Mouse (Mus musculus) forebrain, postnatal 0 days (tissue): ENCODE data around the gene Cd6. TPM values are rescaled to one million over a fixed set of nuclear protein-coding genes. Genes with fewer than 3 reads are reported as not detected.

Experiments
- ATAC-seq: fragments of 200-750 bp; cut with Nextera tagmentation; 2 replicates; pipeline ENCODE4 v1.8.0; 2017; ENCODE audit warnings: mild to moderate bottlenecking, moderate library complexity
- DNase-seq: peaks from one replicate; pipeline ENCODE4 v3.0.0-alpha.2; 2015
- H3K27ac ChIP-seq: fragments of 300-500 bp; sonication (generic); 2 replicates; pipeline ENCODE4 v1.5.1; 2014; ENCODE audit warnings: low read depth, mild to moderate bottlenecking, antibody characterized with exemption, low read length, moderate library complexity, mixed read lengths
- H3K27me3 ChIP-seq: fragments of 300-500 bp; sonication (generic); 2 replicates; pipeline ENCODE4 v1.6.1; 2014; ENCODE audit warnings: mild to moderate bottlenecking, low read length, mixed read lengths; ENCODE audit not compliant: insufficient read depth
- H3K36me3 ChIP-seq: fragments of 300-500 bp; sonication (generic); 2 replicates; pipeline ENCODE4 v1.6.1; 2014; ENCODE audit warnings: mild to moderate bottlenecking, moderate library complexity; ENCODE audit not compliant: insufficient read depth
- H3K4me1 ChIP-seq: fragments of 300-500 bp; sonication (generic); 2 replicates; pipeline ENCODE4 v1.6.1; 2014; ENCODE audit warnings: antibody characterized with exemption; ENCODE audit not compliant: insufficient read depth
- H3K4me2 ChIP-seq: fragments of 300-500 bp; sonication (generic); 2 replicates; pipeline ENCODE4 v1.6.1; 2014; ENCODE audit warnings: low read depth, mild to moderate bottlenecking, moderate library complexity
- H3K4me3 ChIP-seq: fragments of 300-500 bp; sonication (generic); 2 replicates; pipeline ENCODE4 v1.5.1; 2014; ENCODE audit warnings: low read depth, low read length, mixed read lengths
- H3K9ac ChIP-seq: fragments of 300-500 bp; sonication (generic); 2 replicates; pipeline ENCODE4 v1.6.1; 2014; ENCODE audit warnings: mild to moderate bottlenecking
- H3K9me3 ChIP-seq: fragments of 300-500 bp; sonication (generic); 2 replicates; pipeline ENCODE4 v1.6.1; 2016; ENCODE audit warnings: low read length
- CTCF ChIP-seq: sonication (generic); IDR thresholded peaks from 2 replicates; pipeline ENCODE4 v1.5.1; 2016; ENCODE audit warnings: antibody characterized with exemption, control low read depth, low read depth
- WGBS: fragments of 180-500 bp; shearing (Covaris S2); extraction: QIAGEN DNeasy Blood & Tissue Kit; methylation state at CpG from one replicate; pipeline ENCODE4 v1.1.7; 2014; 5-methylcytosine and 5-hydroxymethylcytosine counted together
- polyA plus RNA-seq: library from polyadenylated mRNA; unstranded; fragments of >200 nt; fragmentation: Nextera tagmentation; extraction: Ambion mirVana; gene quantifications from 2 replicates; pipeline ENCODE4 v1.2.1, GENCODE M21; 2015
- total RNA-seq: library from RNA; depleted of rRNA; stranded (reverse); fragments of >200 nt; gene quantifications from 2 replicates; pipeline ENCODE4 v1.2.3, GENCODE M21; 2014

Cd6 gene
- total and polyA plus RNA-seq, 2 experiments from 2014 or later = 0.05 TPM; not detected in 1

DNA sequence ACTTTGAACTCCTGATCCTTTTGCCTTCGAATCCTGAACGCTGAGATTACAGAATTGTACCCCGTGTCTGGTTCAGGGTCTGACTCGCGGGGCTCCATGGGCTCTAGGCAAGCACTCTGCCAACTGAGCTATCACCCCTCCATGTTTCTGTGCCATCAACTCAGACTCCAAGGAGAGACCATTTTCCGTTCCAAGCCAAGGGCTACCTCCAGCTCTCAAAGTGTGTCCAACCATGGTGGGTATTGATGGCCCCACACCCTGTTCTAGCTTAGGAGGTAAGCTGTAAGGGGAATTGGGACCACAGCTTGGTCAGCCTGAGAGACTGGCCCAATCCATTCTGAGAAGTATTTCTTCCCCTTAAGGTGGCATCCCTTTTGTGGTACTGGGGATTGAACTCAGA is 80.6 kb downstream of the Cd6 start:
- 85% methylated on average over 6 of the region's 6 CpGs for WGBS
- Histone ChIP-seq H3K4me1 (no peaks in the 10 kb centered on the region), H3K4me2 (no peak overlapping the region), H3K27ac (no peak overlapping the region), H3K9me3 (no peaks in the 10 kb centered on the region), H3K4me3 (no peak overlapping the region), H3K27me3 (no peaks in the 10 kb centered on the region), H3K9ac (no peak overlapping the region), H3K36me3 (no peaks in the 10 kb centered on the region)
- no peak for DNase-seq
- ATAC-seq = no peak
- TF ChIP-seq CTCF = no peak

GRCm38 (mm10) chr19:10748401-10749102 is 81.3 kb downstream of the Cd6 start:
- DNase-seq = no peak
- Histone ChIP-seq H3K9me3 (no peaks in the 10 kb centered on the region), H3K4me3 (no peak overlapping the region), H3K9ac (no peak overlapping the region), H3K27ac (no peak overlapping the region), H3K4me2 (no peak overlapping the region), H3K4me1 (no peaks in the 10 kb centered on the region), H3K27me3 (no peaks in the 10 kb centered on the region), H3K36me3 (no peaks in the 10 kb centered on the region)
- no peak for TF ChIP-seq CTCF
- WGBS = 57% methylated on average over 11 of the region's 11 CpGs
- ATAC-seq = no peak

- no peaks in the 10 kb centered on the region for H3K9me3 ChIP-seq
- no peak for ATAC-seq
- H3K4me3 ChIP-seq = no peak overlapping the region
- no peak overlapping the region for H3K27ac ChIP-seq
- no peaks in the 10 kb centered on the region for H3K36me3 ChIP-seq
- H3K27me3 ChIP-seq = no peaks in the 10 kb centered on the region
- 91% methylated on average over 6 of the region's 6 CpGs for WGBS
- TF ChIP-seq CTCF = no peak
- H3K4me2 ChIP-seq = no peak overlapping the region
- no peak overlapping the region for H3K9ac ChIP-seq
- no peaks in the 10 kb centered on the region for H3K4me1 ChIP-seq
- DNase-seq = no peak
Measured at GRCm38 (mm10) chr19:10747718-10748117, 82.1 kb downstream of the Cd6 start.

- TF ChIP-seq CTCF = no peak
- Histone ChIP-seq H3K4me3 (no peak overlapping the region), H3K4me2 (no peak overlapping the region), H3K4me1 (no peaks in the 10 kb centered on the region), H3K9ac (no peak overlapping the region), H3K27me3 (no peaks in the 10 kb centered on the region), H3K9me3 (no peaks in the 10 kb centered on the region), H3K27ac (no peak overlapping the region), H3K36me3 (no peaks in the 10 kb centered on the region)
- 85% methylated on average over 7 of the region's 7 CpGs for WGBS
- no peak for ATAC-seq
- no peak for DNase-seq
Measured at GRCm38 (mm10) chr19:10747182-10747581, 82.7 kb downstream of the Cd6 start.

- H3K4me2 ChIP-seq = no peak overlapping the region
- TF ChIP-seq CTCF = no peak
- no peaks in the 10 kb centered on the region for H3K36me3 ChIP-seq
- ATAC-seq (no peak), DNase-seq (no peak)
- H3K9me3 ChIP-seq = no peaks in the 10 kb centered on the region
- H3K4me1 ChIP-seq = no peaks in the 10 kb centered on the region
- no peak overlapping the region for H3K4me3 ChIP-seq
- H3K27me3 ChIP-seq = no peaks in the 10 kb centered on the region
- H3K9ac ChIP-seq = no peak overlapping the region
- H3K27ac ChIP-seq = no peak overlapping the region
- 90% methylated on average over 3 of the region's 3 CpGs for WGBS
Measured at GRCm38 (mm10) chr19:10742565-10742964, 87.3 kb downstream of the Cd6 start.

DNA sequence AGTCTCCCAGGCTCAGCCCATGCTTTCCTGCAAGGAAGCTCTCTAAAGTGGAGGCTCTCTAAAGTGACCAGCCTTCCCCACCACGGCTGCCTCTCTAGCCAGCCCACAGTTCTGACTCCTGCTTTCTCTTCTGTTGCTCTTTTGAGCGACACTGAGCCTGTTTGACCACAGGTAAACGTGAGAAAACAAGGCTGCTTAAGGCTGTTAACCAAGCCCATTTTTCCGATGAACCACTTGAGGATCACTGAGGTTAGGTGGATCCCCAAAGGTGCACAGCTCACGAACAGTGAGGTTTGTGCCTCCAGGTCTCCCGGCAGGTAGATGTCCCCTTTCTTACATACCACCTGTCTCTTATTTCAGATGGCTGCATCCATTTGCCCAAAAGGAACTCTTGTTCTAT is 87.7 kb downstream of the Cd6 start:
- 87% methylated on average over 6 of the region's 6 CpGs for WGBS
- H3K27me3 ChIP-seq = no peaks in the 10 kb centered on the region
- DNase-seq (no peak), ATAC-seq (no peak)
- no peak overlapping the region for H3K27ac ChIP-seq
- no peak overlapping the region for H3K4me3 ChIP-seq
- H3K9ac ChIP-seq = no peak overlapping the region
- H3K36me3 ChIP-seq = no peaks in the 10 kb centered on the region
- H3K4me1 ChIP-seq = no peaks in the 10 kb centered on the region
- no peaks in the 10 kb centered on the region for H3K9me3 ChIP-seq
- H3K4me2 ChIP-seq = no peak overlapping the region
- TF ChIP-seq CTCF = no peak

DNA sequence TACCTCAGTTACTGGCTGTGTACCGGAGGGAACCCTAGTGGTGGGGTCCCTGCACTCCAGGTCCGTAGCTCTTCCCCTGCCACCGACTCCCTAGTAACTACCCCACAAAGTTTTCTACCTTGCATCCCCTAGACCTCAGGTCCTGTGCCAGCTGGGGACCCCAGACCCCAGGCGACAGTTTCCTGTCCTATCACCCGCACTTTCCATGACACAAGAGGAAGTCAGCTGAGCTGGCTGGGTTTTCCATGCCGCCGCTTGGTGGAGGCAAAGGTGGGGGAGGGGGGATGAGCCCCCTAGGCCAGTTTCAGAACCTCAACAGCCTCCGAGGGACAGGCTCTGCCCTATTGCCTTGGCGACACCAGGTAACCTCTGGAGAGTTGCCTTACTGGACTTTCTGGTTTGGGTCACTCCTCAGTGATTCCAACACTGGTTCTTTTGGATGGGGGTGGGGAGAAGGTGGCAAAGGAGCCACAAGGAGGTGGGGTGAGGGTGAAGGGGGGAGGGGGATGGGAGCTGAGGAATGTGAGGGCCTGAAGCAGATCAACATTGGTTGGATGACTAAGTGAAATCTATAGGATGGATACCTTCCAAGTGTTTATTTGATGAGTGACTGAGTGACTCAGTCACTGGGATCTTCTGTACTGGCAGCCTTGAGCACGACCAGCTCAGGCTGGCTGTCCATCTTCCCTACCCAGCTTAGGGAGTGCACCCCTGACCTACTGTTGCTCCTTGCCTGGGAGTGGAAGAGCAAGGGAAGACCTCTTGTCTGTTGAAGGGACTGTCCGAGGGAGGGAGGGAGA is 89.0 kb downstream of the Cd6 start:
- Histone ChIP-seq H3K4me2 (no peak overlapping the region), H3K27ac (no peak overlapping the region), H3K27me3 (no peaks in the 10 kb centered on the region), H3K9me3 (no peaks in the 10 kb centered on the region), H3K4me3 (no peak overlapping the region), H3K9ac (no peak overlapping the region), H3K36me3 (no peaks in the 10 kb centered on the region), H3K4me1 (no peaks in the 10 kb centered on the region)
- 53% methylated on average over 11 of the region's 11 CpGs for WGBS
- ATAC-seq (no peak), DNase-seq (no peak)
- TF ChIP-seq CTCF = no peak
